18 mouse cellular contexts compared by ENCODE assay signal in the genomic region with DNA sequence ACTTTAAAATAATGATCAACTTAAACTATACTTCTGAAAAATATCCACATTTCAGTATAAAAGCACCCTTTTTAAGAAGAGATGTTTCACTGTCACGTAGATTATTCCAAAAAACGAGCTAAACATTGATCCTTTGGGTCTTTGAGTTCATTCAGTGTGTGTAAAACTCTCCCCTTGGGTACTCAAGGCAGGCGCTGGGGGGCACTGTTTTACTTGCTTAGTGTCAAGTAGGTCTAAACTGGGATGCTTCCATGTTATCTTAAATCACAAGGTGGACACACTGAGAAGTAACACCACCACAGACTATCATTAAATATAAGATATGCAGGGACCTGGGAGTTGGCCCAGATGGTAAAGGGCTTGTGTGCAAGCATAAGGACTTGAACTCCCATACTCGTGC. TPM values are rescaled to one million over a fixed set of nuclear protein-coding genes. Genes with fewer than 3 reads are reported as not detected.
DNase-seq lines count a peak whose midpoint lies in the region; ATAC-seq and TF ChIP-seq lines count a peak whose summit lies in the region.
"Had no signal": no experiment of that assay in that cellular context is flagged by ENCODE, and none has a peak within 500 bp of the region (broad histone marks: within the 10 kb centered on the region; RNA-seq: fewer than 3 reads in every experiment).

No protein-coding gene starts in this region.

- no peak overlapping the region for H3K9ac ChIP-seq in kidney, postnatal 0 days (ENCODE audit: low read depth, low read length)
- H3K9ac ChIP-seq in midbrain, embryonic 14.5 days (replicated peaks; ENCODE audit: low read length): no peak overlapping the region
- H3K9ac ChIP-seq in midbrain, embryonic 15.5 days: no peak overlapping the region
- H3K9ac ChIP-seq: hindbrain, embryonic 13.5 days; liver, embryonic 14.5 days; neural tube, embryonic 15.5 days had no signal

- WGBS in kidney, postnatal 0 days: 64% methylated on average over 4 of the region's 4 CpGs
- 65% methylated on average over 4 of the region's 4 CpGs for WGBS in midbrain, embryonic 14.5 days
- WGBS in midbrain, embryonic 15.5 days: 66% methylated on average over 4 of the region's 4 CpGs

- no peak for ATAC-seq in kidney, postnatal 0 days (replicated peaks; ENCODE audit: low FRiP score, low read depth)
- no peak for ATAC-seq in midbrain, embryonic 14.5 days (ENCODE audit: low FRiP score, low TSS enrichment)
- no peak for ATAC-seq in midbrain, embryonic 15.5 days (replicated peaks)
- ATAC-seq: forebrain, embryonic 14.5 days had no signal

- H3K36me3 ChIP-seq in kidney, postnatal 0 days (ENCODE audit: insufficient read depth, low read length): no peaks in the 10 kb centered on the region
- no peaks in the 10 kb centered on the region for H3K36me3 ChIP-seq in midbrain, embryonic 14.5 days (ENCODE audit: control insufficient read depth, insufficient read depth, low read length)
- H3K36me3 ChIP-seq in midbrain, embryonic 15.5 days (replicated peaks): no peaks in the 10 kb centered on the region
- H3K36me3 ChIP-seq: hindbrain, embryonic 13.5 days; neural tube, embryonic 15.5 days had no signal

- H3K4me1 ChIP-seq in kidney, postnatal 0 days (replicated peaks; ENCODE audit: insufficient read depth, low read length): no peaks in the 10 kb centered on the region
- no peaks in the 10 kb centered on the region for H3K4me1 ChIP-seq in midbrain, embryonic 14.5 days (ENCODE audit: control insufficient read depth, insufficient read depth, low read length)
- no peaks in the 10 kb centered on the region for H3K4me1 ChIP-seq in midbrain, embryonic 15.5 days
- H3K4me1 ChIP-seq: hindbrain, embryonic 13.5 days; megakaryocyte, embryonic 14.5 days; neural tube, embryonic 15.5 days had no signal

- no peak overlapping the region for H3K4me3 ChIP-seq in kidney, postnatal 0 days (replicated peaks; ENCODE audit: low read depth, low read length)
- H3K4me3 ChIP-seq in midbrain, embryonic 14.5 days (replicated peaks; ENCODE audit: low read depth, low read length): no peak overlapping the region
- H3K4me3 ChIP-seq in midbrain, embryonic 15.5 days: no peak overlapping the region
- H3K4me3 ChIP-seq: hindbrain, embryonic 13.5 days; megakaryocyte, embryonic 14.5 days; neural tube, embryonic 15.5 days had no signal

- H3K27me3 ChIP-seq in kidney, postnatal 0 days (ENCODE audit: insufficient read depth, low read length): no peaks in the 10 kb centered on the region
- H3K27me3 ChIP-seq in midbrain, embryonic 14.5 days (ENCODE audit: control insufficient read depth, insufficient read depth, low read length): no peaks in the 10 kb centered on the region
- H3K27me3 ChIP-seq in midbrain, embryonic 15.5 days (replicated peaks): no peaks in the 10 kb centered on the region
- H3K27me3 ChIP-seq: hindbrain, embryonic 13.5 days; neural tube, embryonic 15.5 days had no signal

- peak; percentile 14 to 21 for DNase-seq in adrenal gland, postnatal 36 days
- no peak for DNase-seq in adrenal gland, postnatal 10 days
- no peak for DNase-seq in kidney, postnatal 0 days (ENCODE audit: low spot score)
- DNase-seq in kidney, adult 11 months: no peak
- peak; percentile 6 for DNase-seq in midbrain, embryonic 14.5 days
- peak; percentile 9 for DNase-seq in retina, embryonic 14.5 days (ENCODE audit: low spot score)
- no peak for DNase-seq in frontal cortex, postnatal 10 days (ENCODE audit: low spot score in 2 of 2)
- DNase-seq: adrenal gland, postnatal 14 days; cerebellum, postnatal 36 days; gastrocnemius, postnatal 14 days; kidney, adult 9 months had no signal

- no peaks in the 10 kb centered on the region for H3K9me3 ChIP-seq in kidney, postnatal 0 days (replicated peaks; ENCODE audit: low read length)
- no peaks in the 10 kb centered on the region for H3K9me3 ChIP-seq in midbrain, embryonic 14.5 days (ENCODE audit: control insufficient read depth, low read length)
- H3K9me3 ChIP-seq in midbrain, embryonic 15.5 days: no peaks in the 10 kb centered on the region
- H3K9me3 ChIP-seq: hindbrain, embryonic 13.5 days; megakaryocyte, embryonic 14.5 days; neural tube, embryonic 15.5 days had no signal

- H3K4me2 ChIP-seq in kidney, postnatal 0 days (ENCODE audit: low read length): no peak overlapping the region
- no peak overlapping the region for H3K4me2 ChIP-seq in midbrain, embryonic 14.5 days (ENCODE audit: low read length)
- no peak overlapping the region for H3K4me2 ChIP-seq in midbrain, embryonic 15.5 days
- H3K4me2 ChIP-seq: hindbrain, embryonic 13.5 days; neural tube, embryonic 15.5 days had no signal

- H3K27ac ChIP-seq in kidney, postnatal 0 days: no peak overlapping the region
- no peak overlapping the region for H3K27ac ChIP-seq in midbrain, embryonic 14.5 days (replicated peaks; ENCODE audit: low read depth, low read length)
- no peak overlapping the region for H3K27ac ChIP-seq in midbrain, embryonic 15.5 days
- H3K27ac ChIP-seq: hindbrain, embryonic 13.5 days; liver, embryonic 14.5 days; neural tube, embryonic 15.5 days had no signal

- TF ChIP-seq CTCF in kidney, postnatal 0 days (IDR thresholded peaks at IDR 0.05; ENCODE audit: low read depth): peak; percentile 13; the same call in 1 of the 2 replicates

RNA-seq across cellular contexts. Expression of a gene that starts 30.7 kb away (rescaled TPM):
- 1 to 10 TPM; 3.9 to 5.6 TPM for total RNA-seq in adrenal gland, postnatal 36 days (2021)
- 10 to 100 TPM; 16.8 to 18.6 TPM for total RNA-seq in adrenal gland, postnatal 10 days (2021)
- polyA plus RNA-seq in kidney, postnatal 0 days (2015; fragmentation: Nextera tagmentation; extraction: Ambion mirVana): 25.7 and 27.8 TPM in 2 replicates
- 4.4 and 5.7 TPM in 2 replicates for polyA plus RNA-seq in midbrain, embryonic 14.5 days (2014; fragmentation: Nextera tagmentation; extraction: Ambion mirVana)
- 4.8 and 6.1 TPM in 2 replicates for polyA plus RNA-seq in midbrain, embryonic 15.5 days (2015; fragmentation: Nextera tagmentation; extraction: Ambion mirVana)

RNA-seq across cellular contexts. Expression of a gene that starts 41.5 kb away (rescaled TPM):
- total RNA-seq in adrenal gland, postnatal 36 days (2021): under 1 TPM; 0.16 to 0.23 TPM
- under 1 TPM; 0.33 to 0.73 TPM for total RNA-seq in adrenal gland, postnatal 10 days (2021)
- polyA plus RNA-seq in kidney, postnatal 0 days (2015; fragmentation: Nextera tagmentation; extraction: Ambion mirVana): 1.1 TPM in 2 replicates
- polyA plus RNA-seq in midbrain, embryonic 14.5 days (2014; fragmentation: Nextera tagmentation; extraction: Ambion mirVana): 0.24 and 0.43 TPM in 2 replicates
- 0.37 and 0.55 TPM in 2 replicates for polyA plus RNA-seq in midbrain, embryonic 15.5 days (2015; fragmentation: Nextera tagmentation; extraction: Ambion mirVana)

RNA-seq across cellular contexts. Expression of a gene that starts 49.7 kb away (rescaled TPM):
- 1 to 10 TPM; 8.1 to 9.5 TPM for total RNA-seq in adrenal gland, postnatal 36 days (2021)
- total RNA-seq in adrenal gland, postnatal 10 days (2021): 1 to 10 TPM; 8.5 to 9.7 TPM
- polyA plus RNA-seq in kidney, postnatal 0 days (2015; fragmentation: Nextera tagmentation; extraction: Ambion mirVana): 5.5 and 6.7 TPM in 2 replicates
- polyA plus RNA-seq in midbrain, embryonic 14.5 days (2014; fragmentation: Nextera tagmentation; extraction: Ambion mirVana): 1.4 and 1.5 TPM in 2 replicates
- polyA plus RNA-seq in midbrain, embryonic 15.5 days (2015; fragmentation: Nextera tagmentation; extraction: Ambion mirVana): 1.9 and 2.0 TPM in 2 replicates
- total RNA-seq: monocyte, adult 5-6 weeks had no signal

Comparison
In these comparisons a context has a peak if more than half of its experiments do, and no peak if none do; other contexts are left out.
1. DNase-seq: peak in adrenal gland, postnatal 36 days (2 of 2), midbrain, embryonic 14.5 days (single experiment) and retina, embryonic 14.5 days (single experiment); none in adrenal gland, postnatal 10 days (single experiment), kidney, postnatal 0 days (single experiment), kidney, adult 11 months (single experiment) and frontal cortex, postnatal 10 days (0 of 2).